Mouse (Mus musculus): ENCODE measurements at regions not wholly inside any gene's neighbourhood (a gene's known extent, or its start where the extent isn't known, plus 50 kb on each side); places are given as distances from the start of the nearest gene placed in this dataset.

GRCm38 (mm10) chr10:104486226-104486944 lies 292.5 kb downstream of the Gm4340 start:
- no peak overlapping the region for H3K4me3 ChIP-seq (replicated peaks; ENCODE audit: low read length)
- no peaks in the 10 kb centered on the region for H3K9me3 ChIP-seq (ENCODE audit: control insufficient read depth, low read length)
- 94% methylated on average over 5 of the region's 5 CpGs for WGBS
- no peak for ATAC-seq (ENCODE audit: low FRiP score, low read depth)
- TF ChIP-seq POLR2A (IDR thresholded peaks at IDR 0.05; ENCODE audit: borderline replicate concordance, extremely low read depth, insufficient read depth, insufficient read length) = no peak
- H3K4me2 ChIP-seq (replicated peaks; ENCODE audit: low read depth, low read length, severe bottlenecking) = no peak overlapping the region
- no peaks in the 10 kb centered on the region for H3K27me3 ChIP-seq (ENCODE audit: control insufficient read depth, insufficient read depth, low read length)
- DNase-seq (ENCODE audit: low spot score) = no peak
- H3K9ac ChIP-seq (ENCODE audit: low read depth, low read length, severe bottlenecking) = no peak overlapping the region
- no peak overlapping the region for H3K27ac ChIP-seq (replicated peaks; ENCODE audit: low read depth, low read length)
- H3K4me1 ChIP-seq (ENCODE audit: control insufficient read depth, insufficient read depth, low read length) = no peaks in the 10 kb centered on the region
- H3K36me3 ChIP-seq (ENCODE audit: control insufficient read depth, insufficient read depth, low read length) = no peaks in the 10 kb centered on the region

GRCm38 (mm10) chr10:104489301-104489700 lies 295.5 kb downstream of the Gm4340 start:
- H3K36me3 ChIP-seq (ENCODE audit: control insufficient read depth, insufficient read depth, low read length) = no peaks in the 10 kb centered on the region
- H3K9me3 ChIP-seq (ENCODE audit: control insufficient read depth, low read length) = no peaks in the 10 kb centered on the region
- H3K27ac ChIP-seq (replicated peaks; ENCODE audit: low read depth, low read length) = no peak overlapping the region
- H3K4me3 ChIP-seq (replicated peaks; ENCODE audit: low read length) = no peak overlapping the region
- WGBS = 76% methylated on average over 4 of the region's 4 CpGs
- H3K4me1 ChIP-seq (ENCODE audit: control insufficient read depth, insufficient read depth, low read length) = no peaks in the 10 kb centered on the region
- H3K4me2 ChIP-seq (replicated peaks; ENCODE audit: low read depth, low read length, severe bottlenecking) = no peak overlapping the region
- TF ChIP-seq POLR2A (IDR thresholded peaks at IDR 0.05; ENCODE audit: borderline replicate concordance, extremely low read depth, insufficient read depth, insufficient read length) = no peak
- H3K27me3 ChIP-seq (ENCODE audit: control insufficient read depth, insufficient read depth, low read length) = no peaks in the 10 kb centered on the region
- ATAC-seq (ENCODE audit: low FRiP score, low read depth) (no peak), DNase-seq (ENCODE audit: low spot score) (peak; percentile 4)
- H3K9ac ChIP-seq (ENCODE audit: low read depth, low read length, severe bottlenecking) = no peak overlapping the region

GRCm38 (mm10) chr10:104490943-104491631 lies 297.2 kb downstream of the Gm4340 start:
- Histone ChIP-seq H3K4me3 (replicated peaks; ENCODE audit: low read length) (no peak overlapping the region), H3K4me1 (ENCODE audit: control insufficient read depth, insufficient read depth, low read length) (no peaks in the 10 kb centered on the region), H3K4me2 (replicated peaks; ENCODE audit: low read depth, low read length, severe bottlenecking) (no peak overlapping the region), H3K27ac (replicated peaks; ENCODE audit: low read depth, low read length) (no peak overlapping the region), H3K36me3 (ENCODE audit: control insufficient read depth, insufficient read depth, low read length) (no peaks in the 10 kb centered on the region), H3K9me3 (ENCODE audit: control insufficient read depth, low read length) (no peaks in the 10 kb centered on the region), H3K27me3 (ENCODE audit: control insufficient read depth, insufficient read depth, low read length) (no peaks in the 10 kb centered on the region), H3K9ac (ENCODE audit: low read depth, low read length, severe bottlenecking) (no peak overlapping the region)
- WGBS = 65% methylated on average over 2 of the region's 2 CpGs
- TF ChIP-seq POLR2A (IDR thresholded peaks at IDR 0.05; ENCODE audit: borderline replicate concordance, extremely low read depth, insufficient read depth, insufficient read length) = no peak
- DNase-seq (ENCODE audit: low spot score) (no peak), ATAC-seq (ENCODE audit: low FRiP score, low read depth) (no peak)
